Mouse (Mus musculus) cerebellum, adult 11-12 months (tissue): ENCODE measurements at regions not wholly inside any gene's neighbourhood (a gene's known extent, or its start where the extent isn't known, plus 50 kb on each side); places are given as distances from the start of the nearest gene placed in this dataset.
"Not testable (repeated sequence)": the region's sequence is repeated elsewhere in the genome, so short reads cannot be mapped to it uniquely, and the experiment has no call there.

Experiments
- DNase-seq: peaks from one replicate; pipeline ENCODE4 v3.0.0; 2022

DNA sequence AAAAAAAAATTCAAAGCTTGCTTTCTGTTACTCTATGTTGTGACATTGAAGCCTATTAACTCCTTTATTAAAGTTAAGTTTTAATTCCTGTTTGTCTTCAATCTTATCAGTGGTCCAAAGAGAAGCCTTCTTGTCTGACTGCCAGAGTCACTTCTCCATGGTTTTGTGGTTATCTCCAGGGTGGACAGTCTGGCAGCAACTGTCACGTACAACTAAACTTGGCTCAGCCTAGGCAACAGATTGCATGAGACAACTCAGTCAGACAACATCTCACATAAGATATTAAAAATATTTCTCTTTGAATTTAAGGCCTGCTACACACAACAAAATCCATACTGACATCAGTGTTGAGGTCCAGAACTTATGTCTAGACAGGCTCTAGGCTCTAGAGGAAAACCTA is 406.7 kb upstream of the Slc39a10 start:
- DNase-seq, result peak; percentile 15

GRCm38 (mm10) chr1:47285639-47286038 is 393.0 kb upstream of the Slc39a10 start:
- DNase-seq, result no peak

DNA sequence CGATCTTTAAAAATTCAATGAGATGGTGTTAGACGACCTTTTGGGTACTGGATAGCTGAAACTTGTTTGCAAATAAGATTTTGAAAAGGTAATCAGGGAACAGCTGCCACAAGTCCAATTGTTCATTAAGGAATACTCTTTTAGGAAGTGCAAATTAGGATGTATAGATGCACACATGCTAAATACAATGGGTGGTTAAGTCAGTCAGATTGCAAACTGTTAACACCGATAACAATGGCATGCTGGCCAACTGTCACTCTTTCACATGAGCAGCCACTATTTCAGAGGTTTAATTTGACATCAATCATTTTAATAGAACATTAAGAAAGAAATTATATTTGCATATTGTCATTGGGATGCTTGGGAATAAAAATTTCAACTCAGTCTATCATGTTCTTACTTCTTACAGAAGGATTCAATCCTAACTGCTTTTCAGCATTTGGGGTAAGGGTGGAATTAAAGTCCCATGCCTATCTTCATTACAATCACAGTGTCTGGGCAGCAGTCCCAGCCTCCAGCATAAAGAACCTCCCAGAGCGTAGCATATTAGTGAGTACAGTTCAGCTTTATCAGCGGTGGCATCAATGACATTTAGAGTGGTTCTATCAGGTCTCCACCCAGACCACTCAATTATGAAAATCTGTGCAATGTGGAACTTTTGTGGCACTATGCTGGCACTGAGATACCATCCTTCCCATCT is 385.8 kb upstream of the Slc39a10 start:
- no peak for DNase-seq

DNA sequence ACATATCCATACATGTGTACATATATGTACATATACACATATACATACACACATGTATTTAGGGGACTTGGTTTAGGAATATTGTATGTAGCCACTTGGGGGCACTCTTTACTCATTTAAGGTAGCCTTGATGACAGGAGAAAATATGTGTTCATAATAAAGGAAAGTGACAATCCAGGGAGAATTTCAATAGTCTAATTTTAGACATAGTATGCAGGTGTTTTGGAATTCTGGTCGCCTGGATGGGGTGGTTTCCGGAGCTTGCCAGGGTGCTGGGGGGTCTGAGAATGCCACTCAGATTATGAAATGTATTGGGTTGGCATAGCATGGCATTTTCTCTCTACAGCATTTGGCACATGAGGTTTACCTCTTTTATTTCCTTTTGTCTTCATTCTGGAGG is 385.2 kb upstream of the Slc39a10 start:
- DNase-seq, result peak; percentile 14

- DNase-seq, result no peak
Observed at GRCm38 (mm10) chr1:47272131-47272530, 379.5 kb upstream of the Slc39a10 start.

- DNase-seq, result no peak
Observed at GRCm38 (mm10) chr1:47263611-47264010, 371.0 kb upstream of the Slc39a10 start.

- no peak for DNase-seq
Observed at GRCm38 (mm10) chr1:47261505-47262130, 369.0 kb upstream of the Slc39a10 start.

DNA sequence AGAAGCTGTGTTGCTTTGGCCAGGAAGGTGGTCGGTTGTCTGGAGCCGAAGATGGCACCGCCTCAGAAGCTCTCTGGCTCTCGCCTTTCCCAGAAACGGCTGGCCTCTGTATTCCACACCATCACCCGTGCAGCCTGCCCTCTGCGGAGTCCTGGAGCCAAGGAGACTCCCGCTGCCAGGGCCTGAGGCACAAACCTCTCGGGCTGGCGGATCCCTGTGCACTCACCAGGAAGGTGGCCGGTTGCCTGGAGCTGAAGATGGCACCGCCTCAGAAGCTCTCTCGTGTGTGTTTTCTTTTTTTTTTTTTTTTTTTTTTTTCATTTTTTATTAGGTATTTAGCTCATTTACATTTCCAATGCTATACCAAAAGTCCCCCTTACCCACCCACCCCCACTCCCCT is 358.1 kb upstream of the Slc39a10 start:
- peak; percentile 66 for DNase-seq

- no peak for DNase-seq
Observed at GRCm38 (mm10) chr1:47217088-47217487, 324.4 kb upstream of the Slc39a10 start.

DNA sequence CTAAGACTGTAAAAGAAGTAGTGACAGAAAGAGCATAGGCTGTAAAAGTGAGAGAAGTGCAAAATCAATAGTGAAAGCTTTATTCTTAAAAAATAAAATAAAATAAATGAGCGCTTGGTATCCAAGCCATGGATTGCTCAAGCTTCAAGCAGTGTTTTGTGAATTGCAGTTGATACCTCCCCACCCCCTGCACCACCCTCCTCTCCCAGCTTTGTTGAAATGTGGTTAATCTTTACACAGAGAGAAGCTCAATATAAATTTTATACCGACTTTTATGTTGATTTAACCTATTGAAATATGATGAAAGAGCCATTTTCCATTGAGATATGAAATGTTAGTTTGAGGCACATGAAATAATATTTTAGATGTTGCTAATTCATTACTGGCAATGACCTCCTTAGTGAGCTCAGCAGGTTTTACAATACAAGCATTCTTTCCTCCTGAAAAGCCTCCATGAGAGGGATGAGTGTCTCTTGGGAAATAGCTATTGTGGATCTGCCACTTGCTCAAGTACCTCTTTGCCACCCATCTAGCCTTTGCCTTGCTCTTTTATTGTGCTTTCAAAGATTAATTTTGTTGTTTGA is 323.9 kb upstream of the Slc39a10 start:
- DNase-seq, result no peak

- no peak for DNase-seq
Observed at GRCm38 (mm10) chr1:47213476-47213875, 320.8 kb upstream of the Slc39a10 start.

DNA sequence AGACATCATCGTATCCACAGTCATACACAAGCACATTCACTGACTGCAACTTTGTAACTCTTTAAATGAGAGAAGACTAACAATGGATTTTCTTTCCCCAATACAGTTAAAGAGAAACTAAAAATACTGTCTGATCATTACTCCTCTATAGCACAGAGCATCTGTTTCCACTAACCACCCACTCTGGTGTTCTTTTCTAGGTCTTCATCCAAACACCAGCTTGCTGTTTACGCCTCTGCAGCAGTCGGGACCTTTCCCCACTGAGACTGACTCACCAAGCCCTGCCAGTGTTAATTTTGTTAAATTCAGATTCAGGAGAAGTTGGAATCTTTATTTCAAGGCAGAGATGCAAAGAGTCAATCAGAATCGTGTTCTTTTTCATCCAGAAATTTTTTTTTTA is 300.3 kb upstream of the Slc39a10 start:
- no peak for DNase-seq

GRCm38 (mm10) chr1:47164417-47164816 is 271.8 kb upstream of the Slc39a10 start:
- DNase-seq, result no peak

DNA sequence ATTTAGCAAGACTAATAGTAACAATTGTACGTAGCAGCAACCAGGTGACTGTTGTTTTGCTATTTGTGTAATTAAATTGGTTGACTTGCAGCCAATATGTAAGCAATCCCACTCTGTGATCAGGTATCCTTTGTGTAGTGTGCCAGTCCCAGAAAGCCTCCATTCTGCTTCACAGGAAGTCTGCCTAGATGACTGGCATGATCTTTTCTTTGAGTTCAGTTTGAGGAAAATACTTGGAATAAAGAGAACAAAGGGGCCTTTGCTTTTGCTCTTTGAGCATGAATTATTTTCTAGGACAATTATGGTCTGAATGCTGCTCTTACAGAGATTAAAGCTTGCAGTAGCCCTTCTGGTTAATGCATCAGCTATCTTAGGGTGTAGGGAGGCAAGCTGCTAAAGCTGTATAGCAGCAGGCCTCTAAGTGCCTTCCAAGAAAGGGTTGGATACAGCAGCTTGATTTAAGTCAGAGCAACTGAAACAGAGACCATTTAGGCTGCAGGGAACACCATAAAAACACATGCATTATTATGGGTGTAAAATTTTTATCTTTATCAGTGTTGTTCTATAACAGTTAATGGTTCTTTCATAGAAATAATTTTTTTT is 271.3 kb upstream of the Slc39a10 start:
- no peak for DNase-seq

DNA sequence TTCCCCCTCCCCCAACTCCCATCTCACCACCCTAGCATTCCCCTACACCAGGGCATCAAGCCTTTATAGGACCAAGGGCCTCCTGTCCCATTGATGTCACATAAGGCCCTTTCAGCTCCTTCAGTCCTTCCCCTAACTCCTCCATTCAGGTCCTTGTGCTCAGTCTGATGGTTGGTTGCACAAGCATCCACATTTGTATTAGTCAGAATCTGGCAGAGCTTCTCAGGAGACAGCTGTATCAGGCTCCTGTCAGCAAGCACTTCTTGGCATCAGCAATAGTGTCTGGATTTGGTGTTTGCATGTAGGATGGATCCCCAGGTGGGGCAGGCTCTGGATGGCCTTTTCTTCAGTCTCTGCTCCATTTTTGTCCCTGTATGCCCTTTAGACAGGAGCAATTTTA is 237.4 kb upstream of the Slc39a10 start:
- DNase-seq, result not testable (repeated sequence)

GRCm38 (mm10) chr1:47119636-47120035 is 227.0 kb upstream of the Slc39a10 start:
- DNase-seq, result no peak

DNA sequence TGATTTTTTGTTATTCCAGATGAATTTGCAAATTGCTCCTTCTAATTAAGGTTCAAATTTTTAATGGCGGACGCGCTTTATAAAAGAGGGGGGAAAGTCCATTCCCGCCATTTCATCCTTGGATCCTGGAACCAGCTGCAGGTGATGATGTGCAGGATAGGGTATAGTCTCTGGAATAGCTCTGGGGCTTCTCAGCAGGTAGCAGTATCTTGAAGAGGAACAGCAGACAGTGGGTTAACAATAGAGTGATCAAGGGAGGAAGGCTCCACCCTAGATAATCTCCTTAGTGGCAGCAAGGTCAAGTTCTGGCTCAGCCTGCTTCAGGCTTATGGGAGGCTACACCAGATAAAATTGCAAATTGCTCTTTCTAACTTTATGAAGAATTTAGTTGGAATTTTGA is 224.0 kb upstream of the Slc39a10 start:
- DNase-seq, result not testable (repeated sequence)

DNA sequence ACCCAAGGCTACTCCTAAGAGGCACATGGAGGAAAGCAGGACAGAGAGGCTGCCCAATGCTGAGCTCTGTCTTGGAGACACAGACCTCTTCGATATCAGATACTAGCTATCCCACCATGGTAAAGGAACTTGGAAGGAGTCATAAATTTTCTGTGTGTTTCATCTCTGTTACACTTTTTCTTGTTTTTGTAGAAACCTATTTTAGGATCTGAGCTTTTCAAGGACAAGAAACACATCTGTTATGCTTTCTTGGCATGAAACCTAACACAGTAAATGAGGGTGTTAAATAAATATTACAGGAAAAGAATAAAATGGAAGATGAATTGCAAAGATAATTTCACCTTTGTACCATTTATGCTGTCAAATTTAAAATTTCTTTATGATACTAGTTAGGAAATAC is 219.8 kb upstream of the Slc39a10 start:
- no peak for DNase-seq

GRCm38 (mm10) chr1:47104055-47104454 is 211.4 kb upstream of the Slc39a10 start:
- DNase-seq, result no peak

DNA sequence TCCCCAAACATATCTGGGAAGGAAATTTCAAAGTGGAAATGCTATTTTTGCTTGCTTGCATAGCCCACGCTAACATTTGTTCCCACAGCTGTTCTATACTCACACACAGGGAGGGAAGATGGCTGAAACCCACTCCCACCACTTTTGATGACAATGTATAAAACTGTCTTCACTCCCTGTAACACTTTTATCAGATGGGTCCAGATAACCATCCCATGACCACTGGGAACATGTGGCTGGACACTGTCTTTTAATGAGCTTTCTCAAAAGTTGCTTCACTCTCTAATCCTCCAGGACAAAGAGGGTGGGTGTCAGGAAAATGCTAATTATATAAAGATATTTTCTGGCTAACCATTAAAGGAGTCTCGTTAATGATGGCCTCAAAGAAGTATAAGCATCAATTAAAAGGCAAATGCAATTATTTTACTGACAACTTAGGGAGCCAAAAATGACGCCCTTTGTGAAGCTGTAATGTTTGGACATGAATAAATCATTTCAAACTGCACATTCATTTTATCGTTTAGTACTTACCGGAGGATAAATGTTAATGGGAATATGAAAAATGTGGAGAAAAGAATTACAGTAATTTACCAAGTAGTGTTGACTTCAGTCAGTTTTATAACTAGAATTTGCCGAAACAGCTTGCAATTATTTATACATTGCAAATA is 210.8 kb upstream of the Slc39a10 start:
- DNase-seq, result no peak

- no peak for DNase-seq
Observed at GRCm38 (mm10) chr1:47097084-47097996, 204.7 kb upstream of the Slc39a10 start.

DNA sequence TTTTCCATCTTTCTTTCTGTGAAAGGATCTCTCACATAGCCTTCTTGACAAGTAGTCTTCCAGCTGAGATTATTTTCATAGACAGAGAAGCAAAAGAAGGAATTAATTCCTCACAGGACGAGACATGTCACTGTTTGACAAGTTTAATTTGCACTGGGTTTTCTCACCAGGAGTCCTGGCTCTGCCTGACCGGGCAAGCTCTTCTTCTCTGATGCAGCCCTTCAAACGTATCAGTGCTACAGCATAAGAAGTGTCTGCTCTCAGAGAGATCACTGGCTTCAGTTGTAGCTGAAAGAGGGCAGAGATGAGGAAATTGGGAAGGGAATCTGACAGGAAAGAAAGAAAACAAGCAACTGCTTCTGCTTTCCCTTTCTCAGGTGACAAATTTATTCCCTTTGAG is 201.8 kb upstream of the Slc39a10 start:
- no peak for DNase-seq
